Mouse (Mus musculus) thymus, adult 2 months (tissue): Measurements from ENCODE around the gene Heatr5a.

ENCODE experiments used
- CTCF ChIP-seq: fragments of 200-500 bp; IDR thresholded peaks from 2 replicates; pipeline ENCODE4 v1.5.1; 2012; ENCODE audit warnings: mild to moderate bottlenecking, control low read depth, low read length, moderate library complexity, borderline replicate concordance; ENCODE audit not compliant: control insufficient read depth, poor library complexity, insufficient read depth; ENCODE audit errors: extremely low read depth
- POLR2A ChIP-seq: fragments of 200-500 bp; IDR thresholded peaks from 2 replicates; pipeline ENCODE4 v1.6.1; 2012; ENCODE audit warnings: mild to moderate bottlenecking, low read length, control low read depth, moderate library complexity; ENCODE audit not compliant: control insufficient read depth, poor library complexity, insufficient read depth; ENCODE audit errors: extremely low read depth

DNA sequence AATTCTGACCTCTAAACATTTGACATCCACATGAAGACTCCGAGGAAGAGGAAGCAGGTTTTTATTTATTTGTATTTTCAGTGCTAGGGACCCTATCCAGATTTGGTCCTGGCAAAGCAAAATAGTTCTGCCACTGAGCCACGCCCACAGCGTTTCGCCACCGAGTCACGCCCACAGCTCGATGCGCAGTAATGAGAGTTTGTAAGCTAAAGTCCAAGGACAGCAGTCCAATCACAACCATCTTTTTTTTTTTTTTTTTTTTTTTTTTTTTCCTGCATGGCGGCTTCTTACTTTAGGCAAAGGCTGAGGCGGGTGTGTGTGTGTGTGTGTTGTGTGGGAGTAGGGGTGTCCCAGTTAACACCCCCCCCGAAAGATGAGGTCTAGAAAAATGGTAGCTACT lies 42.9 kb upstream of the Heatr5a start:
- TF ChIP-seq CTCF: no peak
- TF ChIP-seq POLR2A: no peak
